Mouse (Mus musculus): ENCODE measurements at regions not wholly inside any gene's neighbourhood (a gene's known extent, or its start where the extent isn't known, plus 50 kb on each side); places are given as distances from the start of the nearest gene placed in this dataset.
A peak's percentile ranks its signal among the peaks of the same experiment; 100 is the strongest.

- Histone ChIP-seq H3K27me3 (replicated peaks; ENCODE audit: control insufficient read depth, insufficient read depth, low read length) (no peaks in the 10 kb centered on the region), H3K4me3 (ENCODE audit: low read depth, low read length) (no peak overlapping the region), H3K4me2 (ENCODE audit: low read depth, low read length) (no peak overlapping the region), H3K9me3 (ENCODE audit: control insufficient read depth, low read length) (no peaks in the 10 kb centered on the region), H3K36me3 (ENCODE audit: control insufficient read depth, insufficient read depth, low read length) (no peaks in the 10 kb centered on the region), H3K9ac (ENCODE audit: low read depth, low read length) (no peak overlapping the region), H3K4me1 (ENCODE audit: control insufficient read depth, insufficient read depth, low read length) (no peaks in the 10 kb centered on the region), H3K27ac (replicated peaks; ENCODE audit: low read depth, low read length) (no peak overlapping the region)
- no peak for ATAC-seq (ENCODE audit: low read depth)
- DNase-seq (ENCODE audit: low spot score), result no peak
- 49% methylated on average over 3 of the region's 3 CpGs for WGBS
Measured at GRCm38 (mm10) chr4:50291397-50291945, 445.9 kb upstream of the Grin3a start.

GRCm38 (mm10) chr4:50286602-50287001 is 441.1 kb upstream of the Grin3a start:
- Histone ChIP-seq H3K9me3 (ENCODE audit: control insufficient read depth, low read length) (no peaks in the 10 kb centered on the region), H3K36me3 (ENCODE audit: control insufficient read depth, insufficient read depth, low read length) (no peaks in the 10 kb centered on the region), H3K4me1 (ENCODE audit: control insufficient read depth, insufficient read depth, low read length) (no peaks in the 10 kb centered on the region), H3K4me3 (ENCODE audit: low read depth, low read length) (no peak overlapping the region), H3K27me3 (replicated peaks; ENCODE audit: control insufficient read depth, insufficient read depth, low read length) (no peaks in the 10 kb centered on the region), H3K27ac (replicated peaks; ENCODE audit: low read depth, low read length) (no peak overlapping the region), H3K4me2 (ENCODE audit: low read depth, low read length) (no peak overlapping the region), H3K9ac (ENCODE audit: low read depth, low read length) (no peak overlapping the region)
- ATAC-seq (ENCODE audit: low read depth) (no peak), DNase-seq (ENCODE audit: low spot score) (peak; percentile 5)
- WGBS, result 75% methylated on average over 2 of the region's 2 CpGs

- ATAC-seq (ENCODE audit: low read depth) (no peak), DNase-seq (ENCODE audit: low spot score) (no peak)
- Histone ChIP-seq H3K4me3 (ENCODE audit: low read depth, low read length) (no peak overlapping the region), H3K9ac (ENCODE audit: low read depth, low read length) (no peak overlapping the region), H3K27ac (replicated peaks; ENCODE audit: low read depth, low read length) (no peak overlapping the region), H3K9me3 (ENCODE audit: control insufficient read depth, low read length) (no peaks in the 10 kb centered on the region), H3K4me1 (ENCODE audit: control insufficient read depth, insufficient read depth, low read length) (no peaks in the 10 kb centered on the region), H3K27me3 (replicated peaks; ENCODE audit: control insufficient read depth, insufficient read depth, low read length) (no peaks in the 10 kb centered on the region), H3K4me2 (ENCODE audit: low read depth, low read length) (no peak overlapping the region), H3K36me3 (ENCODE audit: control insufficient read depth, insufficient read depth, low read length) (no peaks in the 10 kb centered on the region)
- 63% methylated on average over 2 of the region's 2 CpGs for WGBS
Measured at GRCm38 (mm10) chr4:50259012-50259601, 413.6 kb upstream of the Grin3a start.

GRCm38 (mm10) chr4:50242042-50242441 is 396.5 kb upstream of the Grin3a start:
- no peak for ATAC-seq (ENCODE audit: low read depth)
- no peaks in the 10 kb centered on the region for H3K9me3 ChIP-seq (ENCODE audit: control insufficient read depth, low read length)
- H3K27ac ChIP-seq (replicated peaks; ENCODE audit: low read depth, low read length), result no peak overlapping the region
- no peaks in the 10 kb centered on the region for H3K36me3 ChIP-seq (ENCODE audit: control insufficient read depth, insufficient read depth, low read length)
- H3K4me2 ChIP-seq (ENCODE audit: low read depth, low read length), result no peak overlapping the region
- no peak overlapping the region for H3K4me3 ChIP-seq (ENCODE audit: low read depth, low read length)
- no peak for DNase-seq (ENCODE audit: low spot score)
- no peak overlapping the region for H3K9ac ChIP-seq (ENCODE audit: low read depth, low read length)
- no peaks in the 10 kb centered on the region for H3K4me1 ChIP-seq (ENCODE audit: control insufficient read depth, insufficient read depth, low read length)
- 63% methylated on average over 1 of the region's 1 CpGs for WGBS
- no peaks in the 10 kb centered on the region for H3K27me3 ChIP-seq (replicated peaks; ENCODE audit: control insufficient read depth, insufficient read depth, low read length)

- Histone ChIP-seq H3K36me3 (ENCODE audit: control insufficient read depth, insufficient read depth, low read length) (no peaks in the 10 kb centered on the region), H3K4me1 (ENCODE audit: control insufficient read depth, insufficient read depth, low read length) (no peaks in the 10 kb centered on the region), H3K9me3 (ENCODE audit: control insufficient read depth, low read length) (no peaks in the 10 kb centered on the region), H3K27me3 (replicated peaks; ENCODE audit: control insufficient read depth, insufficient read depth, low read length) (no peaks in the 10 kb centered on the region), H3K4me3 (ENCODE audit: low read depth, low read length) (no peak overlapping the region), H3K4me2 (ENCODE audit: low read depth, low read length) (no peak overlapping the region), H3K9ac (ENCODE audit: low read depth, low read length) (no peak overlapping the region), H3K27ac (replicated peaks; ENCODE audit: low read depth, low read length) (no peak overlapping the region)
- DNase-seq (ENCODE audit: low spot score) (no peak), ATAC-seq (ENCODE audit: low read depth) (no peak)
- 78% methylated on average over 2 of the region's 2 CpGs for WGBS
Measured at GRCm38 (mm10) chr4:50240951-50241350, 395.4 kb upstream of the Grin3a start.

- DNase-seq (ENCODE audit: low spot score), result no peak
- no peak overlapping the region for H3K4me3 ChIP-seq (ENCODE audit: low read depth, low read length)
- H3K27me3 ChIP-seq (replicated peaks; ENCODE audit: control insufficient read depth, insufficient read depth, low read length), result no peaks in the 10 kb centered on the region
- H3K9me3 ChIP-seq (ENCODE audit: control insufficient read depth, low read length), result no peaks in the 10 kb centered on the region
- H3K9ac ChIP-seq (ENCODE audit: low read depth, low read length), result no peak overlapping the region
- no peaks in the 10 kb centered on the region for H3K4me1 ChIP-seq (ENCODE audit: control insufficient read depth, insufficient read depth, low read length)
- no peak overlapping the region for H3K4me2 ChIP-seq (ENCODE audit: low read depth, low read length)
- 93% methylated on average over 2 of the region's 2 CpGs for WGBS
- no peak overlapping the region for H3K27ac ChIP-seq (replicated peaks; ENCODE audit: low read depth, low read length)
- H3K36me3 ChIP-seq (ENCODE audit: control insufficient read depth, insufficient read depth, low read length), result no peaks in the 10 kb centered on the region
- ATAC-seq (ENCODE audit: low read depth), result no peak
Measured at GRCm38 (mm10) chr4:50239386-50239785, 393.8 kb upstream of the Grin3a start.

- Histone ChIP-seq H3K9me3 (ENCODE audit: control insufficient read depth, low read length) (no peaks in the 10 kb centered on the region), H3K27me3 (replicated peaks; ENCODE audit: control insufficient read depth, insufficient read depth, low read length) (no peaks in the 10 kb centered on the region), H3K9ac (ENCODE audit: low read depth, low read length) (no peak overlapping the region), H3K36me3 (ENCODE audit: control insufficient read depth, insufficient read depth, low read length) (no peaks in the 10 kb centered on the region), H3K4me3 (ENCODE audit: low read depth, low read length) (no peak overlapping the region), H3K4me2 (ENCODE audit: low read depth, low read length) (no peak overlapping the region), H3K27ac (replicated peaks; ENCODE audit: low read depth, low read length) (no peak overlapping the region), H3K4me1 (ENCODE audit: control insufficient read depth, insufficient read depth, low read length) (no peaks in the 10 kb centered on the region)
- no peak for DNase-seq (ENCODE audit: low spot score)
- 71% methylated on average over 3 of the region's 3 CpGs for WGBS
- no peak for ATAC-seq (ENCODE audit: low read depth)
Measured at GRCm38 (mm10) chr4:50235476-50235875, 389.9 kb upstream of the Grin3a start.

GRCm38 (mm10) chr4:50203348-50203747 is 357.8 kb upstream of the Grin3a start:
- Histone ChIP-seq H3K4me3 (ENCODE audit: low read depth, low read length) (no peak overlapping the region), H3K4me2 (ENCODE audit: low read depth, low read length) (no peak overlapping the region), H3K4me1 (ENCODE audit: control insufficient read depth, insufficient read depth, low read length) (no peaks in the 10 kb centered on the region), H3K36me3 (ENCODE audit: control insufficient read depth, insufficient read depth, low read length) (no peaks in the 10 kb centered on the region), H3K9me3 (ENCODE audit: control insufficient read depth, low read length) (no peaks in the 10 kb centered on the region), H3K27me3 (replicated peaks; ENCODE audit: control insufficient read depth, insufficient read depth, low read length) (no peaks in the 10 kb centered on the region), H3K27ac (replicated peaks; ENCODE audit: low read depth, low read length) (no peak overlapping the region), H3K9ac (ENCODE audit: low read depth, low read length) (no peak overlapping the region)
- no peak for ATAC-seq (ENCODE audit: low read depth)
- WGBS, result 63% methylated on average over 3 of the region's 3 CpGs
- DNase-seq (ENCODE audit: low spot score), result no peak

- H3K4me1 ChIP-seq (ENCODE audit: control insufficient read depth, insufficient read depth, low read length), result no peaks in the 10 kb centered on the region
- H3K27ac ChIP-seq (replicated peaks; ENCODE audit: low read depth, low read length), result no peak overlapping the region
- no peaks in the 10 kb centered on the region for H3K27me3 ChIP-seq (replicated peaks; ENCODE audit: control insufficient read depth, insufficient read depth, low read length)
- H3K9me3 ChIP-seq (ENCODE audit: control insufficient read depth, low read length), result no peaks in the 10 kb centered on the region
- no peak overlapping the region for H3K4me2 ChIP-seq (ENCODE audit: low read depth, low read length)
- ATAC-seq (ENCODE audit: low read depth) (no peak), DNase-seq (ENCODE audit: low spot score) (no peak)
- no peaks in the 10 kb centered on the region for H3K36me3 ChIP-seq (ENCODE audit: control insufficient read depth, insufficient read depth, low read length)
- H3K9ac ChIP-seq (ENCODE audit: low read depth, low read length), result no peak overlapping the region
- no peak overlapping the region for H3K4me3 ChIP-seq (ENCODE audit: low read depth, low read length)
Measured at GRCm38 (mm10) chr4:50177196-50177595, 331.7 kb upstream of the Grin3a start.
